Mouse (Mus musculus): ENCODE results near the gene Nr2c1. TPM values are rescaled to one million over a fixed set of nuclear protein-coding genes. Genes with fewer than 3 reads are reported as not detected.
A peak's percentile ranks its signal among the peaks of the same experiment; 100 is the strongest.

Gene Nr2c1
- total and polyA plus RNA-seq, 2 experiments from 2014 or later = 3.9 to 4.9 TPM

DNA sequence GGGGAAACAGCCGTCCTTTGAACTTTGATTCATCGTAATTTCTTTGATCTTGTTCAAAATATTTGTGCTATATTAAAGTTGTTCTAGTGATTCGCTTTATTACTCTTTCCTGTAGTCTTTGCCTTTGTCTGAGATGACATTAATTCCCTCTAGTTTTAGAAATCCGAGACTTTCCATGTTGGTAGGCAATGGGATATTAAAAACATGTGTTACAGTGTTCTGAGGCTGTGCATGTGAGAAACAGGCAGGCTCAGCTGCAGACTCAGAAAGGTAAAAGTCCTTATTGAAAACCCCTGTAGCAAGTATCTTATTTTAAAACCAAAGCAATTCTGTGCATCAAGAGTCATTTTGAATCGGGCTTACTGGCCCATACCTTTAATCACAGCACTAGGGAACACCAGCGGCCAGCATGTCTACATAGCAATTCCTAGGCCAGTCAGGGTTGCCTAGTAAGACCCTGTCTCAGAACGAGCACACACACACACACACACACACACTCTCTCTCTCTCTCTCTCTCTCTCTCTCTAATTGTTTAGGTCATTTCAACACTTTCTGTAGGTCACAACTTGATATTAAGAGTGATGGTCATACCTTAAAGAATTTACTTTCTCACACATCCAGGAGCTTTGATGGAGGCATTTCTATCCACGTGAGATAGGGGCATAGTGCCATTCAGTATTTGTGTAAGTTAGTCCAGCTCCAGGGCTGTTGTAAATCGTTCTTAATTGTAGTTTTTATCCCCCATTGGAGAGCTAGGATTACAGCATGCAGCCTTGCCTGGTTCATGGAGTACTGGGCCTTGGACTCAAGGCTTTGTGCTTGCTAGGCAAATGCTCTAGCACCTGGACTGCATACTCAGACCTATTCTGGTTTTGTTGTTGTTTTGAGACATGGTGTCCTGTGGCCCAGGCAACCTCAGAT is 36.7 kb upstream of the Nr2c1 start:
- WGBS = 81% methylated on average over 9 of the region's 9 CpGs
- no peak overlapping the region for H3K27ac ChIP-seq (ENCODE audit: low read depth, low read length)
- no peak for TF ChIP-seq CTCF (IDR thresholded peaks at IDR 0.05)
- no peaks in the 10 kb centered on the region for H3K9me3 ChIP-seq (ENCODE audit: low read length)
- ATAC-seq (ENCODE audit: low FRiP score) (no peak), DNase-seq (ENCODE audit: low spot score) (no peak)
- no peak overlapping the region for H3K4me2 ChIP-seq (ENCODE audit: low read depth, low read length, poor library complexity, severe bottlenecking)
- no peaks in the 10 kb centered on the region for H3K27me3 ChIP-seq (ENCODE audit: insufficient read depth, low read length)
- H3K4me3 ChIP-seq (ENCODE audit: low read depth, low read length) = no peak overlapping the region
- H3K4me1 ChIP-seq (ENCODE audit: insufficient read depth, low read length) = no peaks in the 10 kb centered on the region
- H3K36me3 ChIP-seq (ENCODE audit: insufficient read depth, low read length) = no peaks in the 10 kb centered on the region
- H3K9ac ChIP-seq (replicated peaks; ENCODE audit: low read length, poor library complexity, severe bottlenecking) = no peak overlapping the region

DNA sequence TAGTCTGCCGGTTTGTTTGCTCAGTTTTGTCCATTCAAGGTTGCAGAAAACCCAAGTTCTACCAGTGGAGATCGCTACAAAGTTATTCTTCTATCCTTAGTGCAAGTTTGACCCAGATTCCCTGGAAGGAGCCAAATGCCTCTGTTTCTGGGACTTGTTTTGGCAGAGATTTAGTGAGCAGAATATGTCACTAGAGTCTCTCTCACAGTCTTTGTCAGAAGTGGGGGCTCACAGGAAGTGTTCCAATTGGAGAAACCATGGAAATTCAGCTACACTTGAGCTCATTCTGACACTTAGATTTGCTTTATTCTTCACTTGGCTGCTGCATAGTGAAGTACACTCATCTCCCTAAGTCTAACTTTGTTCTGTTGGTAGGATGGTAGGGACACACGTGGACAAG is 35.6 kb upstream of the Nr2c1 start:
- WGBS = 71% methylated on average over 3 of the region's 3 CpGs
- TF ChIP-seq CTCF (IDR thresholded peaks at IDR 0.05) = no peak
- H3K27me3 ChIP-seq (ENCODE audit: insufficient read depth, low read length) = no peaks in the 10 kb centered on the region
- ATAC-seq (ENCODE audit: low FRiP score) = no peak
- H3K4me1 ChIP-seq (ENCODE audit: insufficient read depth, low read length) = no peaks in the 10 kb centered on the region
- H3K4me3 ChIP-seq (ENCODE audit: low read depth, low read length) = no peak overlapping the region
- H3K9me3 ChIP-seq (ENCODE audit: low read length) = no peaks in the 10 kb centered on the region
- H3K27ac ChIP-seq (ENCODE audit: low read depth, low read length) = peak overlapping the region; percentile 18; the same call in 1 of the 2 replicates
- no peak overlapping the region for H3K4me2 ChIP-seq (ENCODE audit: low read depth, low read length, poor library complexity, severe bottlenecking)
- peak; percentile 47 for DNase-seq (ENCODE audit: low spot score)
- no peaks in the 10 kb centered on the region for H3K36me3 ChIP-seq (ENCODE audit: insufficient read depth, low read length)
- no peak overlapping the region for H3K9ac ChIP-seq (replicated peaks; ENCODE audit: low read length, poor library complexity, severe bottlenecking)

DNA sequence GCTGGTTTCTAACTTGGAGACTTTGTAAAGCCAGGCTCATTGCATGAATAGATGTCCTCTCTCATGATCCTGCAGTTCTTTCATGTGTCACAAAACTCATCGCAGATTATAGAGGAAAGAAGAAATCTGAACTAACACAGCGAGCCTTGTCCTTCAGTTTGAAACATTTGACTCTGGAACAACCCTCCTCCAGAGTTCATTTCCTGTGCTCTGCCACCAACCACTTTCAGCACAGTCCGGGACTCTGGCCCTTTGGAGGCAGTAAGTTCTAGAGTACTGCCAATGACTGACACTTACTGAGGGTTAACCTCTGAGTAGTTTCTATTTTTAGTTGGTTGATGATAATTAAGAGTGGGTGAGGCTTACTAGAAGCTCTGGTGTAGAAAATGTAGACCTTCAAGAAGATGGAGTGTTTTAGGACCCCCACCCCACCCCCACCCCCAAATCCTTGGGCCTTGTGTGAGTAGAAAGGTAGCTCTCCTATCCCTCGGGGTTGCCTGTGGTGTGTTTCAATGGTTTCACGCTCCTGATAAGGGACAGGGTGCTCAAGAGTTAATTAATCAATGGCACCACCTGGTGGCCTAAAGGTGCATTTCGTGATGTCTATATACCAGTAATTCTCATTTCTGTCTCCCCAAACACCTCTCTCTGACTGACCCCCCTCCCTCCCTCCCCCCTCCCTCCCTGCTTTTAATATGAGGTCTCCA is 31.8 kb upstream of the Nr2c1 start:
- H3K4me2 ChIP-seq (ENCODE audit: low read depth, low read length, poor library complexity, severe bottlenecking) = no peak overlapping the region
- DNase-seq (ENCODE audit: low spot score) (peak; percentile 90), ATAC-seq (ENCODE audit: low FRiP score) (peak; percentile 78)
- H3K4me1 ChIP-seq (ENCODE audit: insufficient read depth, low read length) = no peaks in the 10 kb centered on the region
- TF ChIP-seq CTCF (IDR thresholded peaks at IDR 0.05) = peak; percentile 79
- H3K4me3 ChIP-seq (ENCODE audit: low read depth, low read length) = no peak overlapping the region
- H3K36me3 ChIP-seq (ENCODE audit: insufficient read depth, low read length) = no peaks in the 10 kb centered on the region
- no peaks in the 10 kb centered on the region for H3K27me3 ChIP-seq (ENCODE audit: insufficient read depth, low read length)
- no peaks in the 10 kb centered on the region for H3K9me3 ChIP-seq (ENCODE audit: low read length)
- no peak overlapping the region for H3K27ac ChIP-seq (ENCODE audit: low read depth, low read length)
- WGBS = 36% methylated on average over 6 of the region's 6 CpGs
- H3K9ac ChIP-seq (replicated peaks; ENCODE audit: low read length, poor library complexity, severe bottlenecking) = no peak overlapping the region

GRCm38 (mm10) chr10:94116781-94117340 is 31.0 kb upstream of the Nr2c1 start:
- H3K4me1 ChIP-seq (ENCODE audit: insufficient read depth, low read length) = no peaks in the 10 kb centered on the region
- H3K36me3 ChIP-seq (ENCODE audit: insufficient read depth, low read length) = no peaks in the 10 kb centered on the region
- ATAC-seq (ENCODE audit: low FRiP score) = no peak
- 78% methylated on average over 12 of the region's 12 CpGs for WGBS
- no peak overlapping the region for H3K27ac ChIP-seq (ENCODE audit: low read depth, low read length)
- H3K4me2 ChIP-seq (ENCODE audit: low read depth, low read length, poor library complexity, severe bottlenecking) = no peak overlapping the region
- DNase-seq (ENCODE audit: low spot score) = no peak
- no peak for TF ChIP-seq CTCF (IDR thresholded peaks at IDR 0.05)
- H3K9ac ChIP-seq (replicated peaks; ENCODE audit: low read length, poor library complexity, severe bottlenecking) = no peak overlapping the region
- H3K9me3 ChIP-seq (ENCODE audit: low read length) = no peaks in the 10 kb centered on the region
- no peaks in the 10 kb centered on the region for H3K27me3 ChIP-seq (ENCODE audit: insufficient read depth, low read length)
- H3K4me3 ChIP-seq (ENCODE audit: low read depth, low read length) = no peak overlapping the region

- H3K4me1 ChIP-seq (ENCODE audit: insufficient read depth, low read length) = no peaks in the 10 kb centered on the region
- WGBS = 88% methylated on average over 3 of the region's 3 CpGs
- H3K36me3 ChIP-seq (ENCODE audit: insufficient read depth, low read length) = no peaks in the 10 kb centered on the region
- no peak overlapping the region for H3K4me3 ChIP-seq (ENCODE audit: low read depth, low read length)
- H3K9me3 ChIP-seq (ENCODE audit: low read length) = no peaks in the 10 kb centered on the region
- no peaks in the 10 kb centered on the region for H3K27me3 ChIP-seq (ENCODE audit: insufficient read depth, low read length)
- no peak for TF ChIP-seq CTCF (IDR thresholded peaks at IDR 0.05)
- H3K4me2 ChIP-seq (ENCODE audit: low read depth, low read length, poor library complexity, severe bottlenecking) = no peak overlapping the region
- DNase-seq (ENCODE audit: low spot score) (no peak), ATAC-seq (ENCODE audit: low FRiP score) (no peak)
- no peak overlapping the region for H3K9ac ChIP-seq (replicated peaks; ENCODE audit: low read length, poor library complexity, severe bottlenecking)
- no peak overlapping the region for H3K27ac ChIP-seq (ENCODE audit: low read depth, low read length)
Measured at GRCm38 (mm10) chr10:94117916-94118315, 29.9 kb upstream of the Nr2c1 start.

All from midbrain, postnatal 0 days (tissue).